Mouse (Mus musculus) yolk sac, embryonic 10.5 days (tissue): ENCODE measurements around the gene Arid1a.

Source experiments
- DNase-seq: peaks from one replicate; pipeline ENCODE4 v3.0.0-alpha.2; 2017; ENCODE audit warnings: low spot score

The Arid1a gene

GRCm38 (mm10) chr4:133730122-133730521, 26.4 kb downstream of the Arid1a start:
- DNase-seq, result no peak

GRCm38 (mm10) chr4:133729541-133730093, 27.0 kb downstream of the Arid1a start:
- peak; percentile 72 for DNase-seq

- no peak for DNase-seq
Observed at GRCm38 (mm10) chr4:133729007-133729406, 27.6 kb downstream of the Arid1a start.

GRCm38 (mm10) chr4:133728256-133728655, 28.3 kb downstream of the Arid1a start:
- no peak for DNase-seq

GRCm38 (mm10) chr4:133725706-133726105, 30.9 kb downstream of the Arid1a start:
- DNase-seq, result no peak

GRCm38 (mm10) chr4:133719791-133720190, 36.8 kb downstream of the Arid1a start:
- DNase-seq, result no peak

- DNase-seq, result no peak
Observed at GRCm38 (mm10) chr4:133712755-133713154, 43.8 kb downstream of the Arid1a start.

GRCm38 (mm10) chr4:133711307-133712076, 45.1 kb downstream of the Arid1a start:
- DNase-seq, result no peak

GRCm38 (mm10) chr4:133709395-133709794, 47.2 kb downstream of the Arid1a start:
- DNase-seq, result no peak

GRCm38 (mm10) chr4:133707464-133707863, 49.1 kb downstream of the Arid1a start:
- no peak for DNase-seq

- peak; percentile 62 for DNase-seq
Observed at GRCm38 (mm10) chr4:133706956-133707355, 49.6 kb downstream of the Arid1a start.

GRCm38 (mm10) chr4:133705062-133705461, 51.5 kb downstream of the Arid1a start:
- DNase-seq, result no peak

- DNase-seq, result no peak
Observed at GRCm38 (mm10) chr4:133700905-133701368, 55.6 kb downstream of the Arid1a start.

GRCm38 (mm10) chr4:133695363-133695762, 61.2 kb downstream of the Arid1a start:
- DNase-seq, result no peak

GRCm38 (mm10) chr4:133690252-133690651, 66.3 kb downstream of the Arid1a start:
- peak; percentile 34 for DNase-seq

- peak; percentile 64 for DNase-seq
Observed at GRCm38 (mm10) chr4:133688417-133689067, 68.0 kb downstream of the Arid1a start.

GRCm38 (mm10) chr4:133687126-133687525, 69.4 kb downstream of the Arid1a start:
- DNase-seq, result no peak

- no peak for DNase-seq
Observed at GRCm38 (mm10) chr4:133686512-133686911, 70.1 kb downstream of the Arid1a start.

GRCm38 (mm10) chr4:133680206-133680786, 76.3 kb downstream of the Arid1a start:
- no peak for DNase-seq

- DNase-seq, result no peak
Observed at GRCm38 (mm10) chr4:133679629-133680028, 76.9 kb downstream of the Arid1a start.

GRCm38 (mm10) chr4:133677266-133677665, 79.3 kb downstream of the Arid1a start:
- DNase-seq, result no peak

- no peak for DNase-seq
Observed at GRCm38 (mm10) chr4:133676189-133676588, 80.4 kb downstream of the Arid1a start.

GRCm38 (mm10) chr4:133675594-133676016, 81.0 kb downstream of the Arid1a start:
- DNase-seq, result peak; percentile 76
